Mouse (Mus musculus): ENCODE data around the gene Il1rl2. TPM values are rescaled to one million over a fixed set of nuclear protein-coding genes. Genes with fewer than 3 reads are reported as not detected.
"Not testable (repeated sequence)": the region's sequence is repeated elsewhere in the genome, so short reads cannot be mapped to it uniquely, and the experiment has no call there.

Gene Il1rl2
- total RNA-seq, 2 experiments from 2014 or later = 0.86 to 1.1 TPM

- intact Hi-C loops (cut with DNase I) = no loop called here
- no peak for DNase-seq
- Histone ChIP-seq H3K4me3 (no peak overlapping the region), H3K27ac (no peak overlapping the region)
- no peak for TF ChIP-seq CTCF (IDR thresholded peaks at IDR 0.05)
Observed at GRCm38 (mm10) chr1:40303179-40303866, 21.1 kb upstream of the Il1rl2 start.

DNA sequence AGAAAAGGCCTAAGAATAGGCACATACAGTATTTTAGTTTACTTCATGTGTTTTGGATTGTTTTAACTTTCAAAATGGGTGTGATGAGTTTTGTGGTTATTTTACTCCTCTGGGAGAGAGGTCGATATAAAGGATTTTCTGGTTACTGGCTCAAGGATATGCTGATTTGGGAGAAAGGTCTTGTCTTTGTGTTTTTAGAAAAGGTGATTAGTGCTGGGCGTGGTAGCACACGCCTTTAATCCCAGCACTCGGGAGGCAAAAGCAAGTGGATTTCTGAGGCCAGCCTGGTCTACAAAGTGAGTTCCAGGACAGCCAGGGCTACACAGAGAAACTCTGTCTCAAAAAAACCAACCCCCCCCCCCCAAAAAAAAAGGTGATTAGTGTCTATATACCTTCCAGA lies 20.1 kb upstream of the Il1rl2 start:
- H3K4me3 ChIP-seq; intact Hi-C loops (cut with DNase I); H3K27ac ChIP-seq; DNase-seq: not testable (repeated sequence)

DNA sequence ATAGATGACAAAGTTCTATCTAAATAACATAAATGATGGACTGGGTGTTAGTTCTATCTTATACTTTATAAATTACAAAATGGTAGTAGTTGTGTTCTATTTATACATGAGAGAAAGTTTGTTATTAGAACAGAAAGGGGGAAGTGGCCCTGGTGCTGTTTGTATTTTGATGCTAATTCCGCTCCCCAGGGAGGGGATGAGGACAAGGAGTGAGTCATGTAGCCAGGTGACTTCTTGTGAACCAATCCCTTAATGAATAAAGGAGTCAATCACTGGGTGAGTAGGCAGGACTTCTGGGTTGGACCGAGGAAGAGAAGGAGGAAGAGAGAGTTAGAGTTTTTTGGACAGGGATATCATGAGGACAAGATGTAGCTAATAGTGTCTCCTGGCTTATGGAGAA lies 18.3 kb upstream of the Il1rl2 start:
- intact Hi-C loops (cut with DNase I) = no loop called here
- TF ChIP-seq CTCF (IDR thresholded peaks at IDR 0.05) = no peak
- Histone ChIP-seq H3K27ac (no peak overlapping the region), H3K4me3 (no peak overlapping the region)
- DNase-seq = no peak

DNA sequence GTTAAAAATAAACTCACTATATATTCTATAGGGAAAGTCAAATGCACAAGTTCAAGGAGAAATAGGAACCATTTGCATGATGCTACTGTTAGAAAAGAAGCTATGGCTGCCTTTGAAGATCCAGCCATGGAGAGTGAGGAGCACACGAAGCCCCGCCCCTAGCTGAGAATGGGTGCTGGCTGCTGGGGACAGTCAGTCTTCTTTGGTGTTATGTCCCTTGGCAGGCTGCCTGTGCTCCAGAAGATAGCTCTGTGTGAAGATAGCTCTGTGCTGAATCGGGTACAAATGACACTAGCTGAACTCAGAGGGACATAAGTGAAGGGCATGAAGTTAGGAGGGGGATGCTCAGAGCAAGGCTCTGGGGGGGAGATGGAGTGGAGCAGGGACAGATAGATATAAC lies 13.3 kb upstream of the Il1rl2 start:
- H3K27ac ChIP-seq = no peak overlapping the region
- no peak for TF ChIP-seq CTCF (IDR thresholded peaks at IDR 0.05)
- H3K4me3 ChIP-seq = no peak overlapping the region
- intact Hi-C loops (cut with DNase I) = no loop called here
- peak; percentile 36 for DNase-seq

DNA sequence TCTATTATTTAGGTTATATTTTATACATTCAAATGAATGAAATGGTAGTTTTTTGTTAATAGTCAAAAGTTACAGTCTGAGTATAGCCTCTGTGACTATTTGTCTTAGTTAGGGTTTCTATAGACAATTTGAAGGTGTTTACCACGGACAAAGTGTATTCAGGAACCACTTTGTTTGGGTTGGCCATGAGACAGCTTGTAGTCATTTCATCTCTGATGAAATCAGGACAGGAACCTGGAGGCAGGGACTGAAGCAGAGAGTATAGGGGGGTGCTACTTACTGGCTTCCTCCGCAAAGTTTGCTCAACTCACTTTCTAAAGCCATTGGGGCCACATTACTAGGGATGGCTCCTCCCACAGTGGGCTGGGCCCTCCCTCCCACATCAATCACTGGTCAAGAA lies 12.8 kb upstream of the Il1rl2 start:
- intact Hi-C loops (cut with DNase I) = no loop called here
- no peak for TF ChIP-seq CTCF (IDR thresholded peaks at IDR 0.05)
- DNase-seq = no peak
- Histone ChIP-seq H3K4me3 (no peak overlapping the region), H3K27ac (no peak overlapping the region)

GRCm38 (mm10) chr1:40314016-40314415 lies 10.4 kb upstream of the Il1rl2 start:
- H3K4me3 ChIP-seq = no peak overlapping the region
- DNase-seq = no peak
- no peak for TF ChIP-seq CTCF (IDR thresholded peaks at IDR 0.05)
- H3K27ac ChIP-seq = no peak overlapping the region
- intact Hi-C loops (cut with DNase I) = no loop called here

GRCm38 (mm10) chr1:40317657-40318056 lies 6.8 kb upstream of the Il1rl2 start:
- Histone ChIP-seq H3K4me3 (no peak overlapping the region), H3K27ac (no peak overlapping the region)
- intact Hi-C loops (cut with DNase I) = no loop called here
- DNase-seq = no peak
- TF ChIP-seq CTCF (IDR thresholded peaks at IDR 0.05) = no peak

GRCm38 (mm10) chr1:40321824-40322223 lies 2.6 kb upstream of the Il1rl2 start:
- H3K4me3 ChIP-seq = no peak overlapping the region
- no peak for DNase-seq
- H3K27ac ChIP-seq = no peak overlapping the region
- intact Hi-C loops (cut with DNase I) = no loop called here
- no peak for TF ChIP-seq CTCF (IDR thresholded peaks at IDR 0.05)

DNA sequence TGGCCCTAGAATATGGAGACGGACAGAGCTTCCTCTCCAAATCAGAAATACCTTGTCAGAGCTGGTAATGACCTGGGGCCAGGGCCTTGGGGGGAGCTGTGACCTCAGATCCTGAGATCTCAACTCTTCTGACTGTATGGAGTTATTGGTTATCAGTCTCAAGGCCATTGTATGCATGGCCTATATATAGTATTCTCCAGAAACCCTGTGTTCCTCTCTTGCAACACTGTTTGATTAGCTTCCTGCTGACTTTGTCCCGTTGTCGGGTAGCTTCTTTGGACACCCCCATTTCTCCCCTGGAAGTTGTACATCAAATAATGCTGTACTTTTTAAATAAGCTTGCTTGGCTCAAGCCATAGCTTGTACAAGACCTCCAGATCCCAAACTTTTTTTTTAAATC lies 1.9 kb upstream of the Il1rl2 start:
- Histone ChIP-seq H3K4me3 (no peak overlapping the region), H3K27ac (no peak overlapping the region)
- intact Hi-C loops (cut with DNase I) = no loop called here
- no peak for DNase-seq
- TF ChIP-seq CTCF (IDR thresholded peaks at IDR 0.05) = no peak

- DNase-seq = no peak
- Histone ChIP-seq H3K27ac (peak overlapping the region; percentile 72), H3K4me3 (peak overlapping the region; percentile 68)
- intact Hi-C loops (cut with DNase I) = no loop called here
- no peak for TF ChIP-seq CTCF (IDR thresholded peaks at IDR 0.05)
Observed at GRCm38 (mm10) chr1:40324955-40325702, 719 bp downstream of the Il1rl2 start.

- Histone ChIP-seq H3K27ac (peak overlapping the region; percentile 72), H3K4me3 (peak overlapping the region; percentile 68)
- DNase-seq = peak; percentile 41
- TF ChIP-seq CTCF (IDR thresholded peaks at IDR 0.05) = no peak
- intact Hi-C loops (cut with DNase I) = no loop called here
Observed at GRCm38 (mm10) chr1:40325711-40326327, 1.4 kb downstream of the Il1rl2 start.

DNA sequence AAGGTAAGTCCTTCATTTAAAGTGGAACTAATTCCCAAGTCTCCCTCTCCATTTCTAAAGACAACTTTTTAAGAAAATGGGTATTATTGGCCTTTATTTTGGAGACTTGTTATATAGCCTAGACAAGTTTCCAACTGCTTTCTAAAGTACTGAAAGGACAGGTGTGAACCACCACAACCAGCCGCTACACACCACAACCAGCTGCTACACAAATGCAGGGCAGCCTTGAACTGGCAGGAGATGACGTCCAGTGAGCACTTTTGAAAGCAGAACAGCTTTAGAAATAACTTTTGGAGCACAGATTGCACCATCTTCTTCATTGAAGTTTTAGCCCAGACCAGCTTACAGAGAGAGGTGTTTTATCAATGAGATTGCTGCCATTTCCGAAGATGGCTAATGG lies 3.2 kb downstream of the Il1rl2 start:
- Histone ChIP-seq H3K27ac (no peak overlapping the region), H3K4me3 (no peak overlapping the region)
- TF ChIP-seq CTCF (IDR thresholded peaks at IDR 0.05) = no peak
- intact Hi-C loops (cut with DNase I) = no loop called here
- DNase-seq = no peak

DNA sequence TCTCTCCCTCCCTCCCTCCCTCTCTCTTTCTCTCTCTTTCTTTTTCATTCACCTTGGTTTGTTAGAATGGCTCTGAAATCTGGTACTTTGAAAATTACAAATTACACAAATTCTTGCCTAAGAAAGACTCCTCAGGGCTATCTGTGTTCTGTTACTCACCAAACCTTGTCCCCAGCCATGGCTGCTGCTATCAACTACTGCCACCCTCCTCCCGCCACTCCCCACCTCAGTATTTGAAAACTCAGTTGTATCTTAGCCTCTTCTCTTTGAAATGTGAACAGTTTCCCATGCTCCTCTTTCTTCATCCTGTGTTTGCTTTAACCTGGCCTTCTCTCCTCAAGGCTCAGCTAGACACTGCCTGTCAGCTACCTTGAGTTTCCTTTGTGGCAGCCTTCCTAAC lies 5.1 kb downstream of the Il1rl2 start:
- intact Hi-C loops (cut with DNase I) = no loop called here
- DNase-seq = no peak
- Histone ChIP-seq H3K4me3 (no peak overlapping the region), H3K27ac (no peak overlapping the region)
- TF ChIP-seq CTCF (IDR thresholded peaks at IDR 0.05) = no peak
